Mouse (Mus musculus) heart, adult 2 months (tissue): ENCODE measurements around the gene Trpv4.

Experiments used
- CTCF ChIP-seq: fragments of 200-600 bp; IDR thresholded peaks from 2 replicates; pipeline ENCODE4 v1.8.1; 2022; ENCODE audit warnings: antibody characterized with exemption, mild to moderate bottlenecking, moderate library complexity
- POLR2A ChIP-seq: fragments of 200-500 bp; IDR thresholded peaks from 2 replicates; pipeline ENCODE4 v1.6.1; 2011; ENCODE audit warnings: mild to moderate bottlenecking, low read depth, low read length, control low read depth; ENCODE audit not compliant: insufficient read depth

- no peak for TF ChIP-seq CTCF
- no peak for TF ChIP-seq POLR2A
These were observed 78.4 kb downstream of the Trpv4 start for GRCm38 (mm10) chr5:114579714-114580357.
